Mouse (Mus musculus) heart, adult 10 weeks (tissue): ENCODE results near the gene Col6a5. TPM values are rescaled to one million over a fixed set of nuclear protein-coding genes. Genes with fewer than 3 reads are reported as not detected.

Experiments
- polyA plus RNA-seq: library from polyadenylated mRNA; stranded (reverse); fragments of 350-450 nt; fragmentation: Illumina TruSeq; extraction: RNeasy Lipid Tissue Mini Kit (QIAGEN cat#74804); gene quantifications from one replicate; pipeline ENCODE4 v1.2.3, GENCODE M21; 2014; ENCODE audit warnings: low read depth, low replicate concordance

The Col6a5 gene
- not detected for polyA plus RNA-seq

GRCm38 (mm10) chr9:105960533-105960932 is at the start of gene Col6a5:
Gene Col6a5, minus strand, starts transcription at chr9:105960643.

GRCm38 (mm10) chr9:105827791-105828385 is 132.6 kb downstream of the Col6a5 start, which contains the start of gene Col6a6:
Gene Col6a6, minus strand, starts transcription at chr9:105828160.

Other genes with a start within 250 kb of the Col6a5 start
- gene Col6a6, start 132.5 kb downstream of the Col6a5 start, polyA plus RNA-seq, result 2.6 TPM
- gene Col6a4, start 136.1 kb upstream of the Col6a5 start, polyA plus RNA-seq, result not detected
- gene Glyctk, start 197.5 kb upstream of the Col6a5 start, polyA plus RNA-seq, result 1.4 TPM
- gene Wdr82, start 210.3 kb upstream of the Col6a5 start, polyA plus RNA-seq, result 38.1 TPM
- gene Ppm1m, start 239.1 kb upstream of the Col6a5 start, polyA plus RNA-seq, result 15.2 TPM
- 251 TPM for gene Twf2, start 242.5 kb upstream of the Col6a5 start, polyA plus RNA-seq